Mouse (Mus musculus) ovary, postnatal 14 days (tissue): ENCODE measurements around the gene Vdac1.

Experiments used
- DNase-seq: peaks from one replicate; pipeline ENCODE4 v3.0.0; 2022; ENCODE audit warnings: low spot score

Vdac1 gene

GRCm38 (mm10) chr11:52420296-52421052 lies 59.8 kb downstream of the Vdac1 start:
- DNase-seq, result no peak

GRCm38 (mm10) chr11:52421053-52421778 lies 60.6 kb downstream of the Vdac1 start:
- DNase-seq, result peak; percentile 69

GRCm38 (mm10) chr11:52429440-52429839 lies 68.8 kb downstream of the Vdac1 start:
- DNase-seq, result no peak

- DNase-seq, result peak; percentile 31
These were observed 70.9 kb downstream of the Vdac1 start for GRCm38 (mm10) chr11:52431594-52431993.

GRCm38 (mm10) chr11:52432148-52432547 lies 71.5 kb downstream of the Vdac1 start:
- DNase-seq, result no peak

- no peak for DNase-seq
These were observed 72.6 kb downstream of the Vdac1 start for GRCm38 (mm10) chr11:52433076-52433796.

GRCm38 (mm10) chr11:52433797-52434195 lies 73.1 kb downstream of the Vdac1 start:
- no peak for DNase-seq

GRCm38 (mm10) chr11:52435466-52435865 lies 74.8 kb downstream of the Vdac1 start:
- no peak for DNase-seq

GRCm38 (mm10) chr11:52437123-52437522 lies 76.5 kb downstream of the Vdac1 start:
- no peak for DNase-seq
